Mouse (Mus musculus): ENCODE results near the gene Clrn2.

- no peak for TF ChIP-seq CTCF (IDR thresholded peaks at IDR 0.05; ENCODE audit: insufficient read depth, low read length)
- TF ChIP-seq POLR2A (IDR thresholded peaks at IDR 0.05; ENCODE audit: borderline replicate concordance, extremely low read depth, low read depth, low read length) = no peak
Observed at GRCm38 (mm10) chr5:45497564-45497963, 44.0 kb downstream of the Clrn2 start.
